Mouse (Mus musculus): ENCODE results near the gene Btrc. TPM values are rescaled to one million over a fixed set of nuclear protein-coding genes. Genes with fewer than 3 reads are reported as not detected.
A peak's percentile ranks its signal among the peaks of the same experiment; 100 is the strongest.

Btrc gene
- total and polyA plus RNA-seq, 3 experiments: 11.0 to 20.7 (median 14.0) TPM

- Histone ChIP-seq H3K27me3 (replicated peaks) (peaks cover 9% of the 10 kb centered on the region), H3K9me3 (replicated peaks; ENCODE audit: low read length) (no peaks in the 10 kb centered on the region), H3K27ac (ENCODE audit: insufficient read depth, low read depth) (no peak overlapping the region), H3K4me3 (replicated peaks in 1 of 3; ENCODE audit: low read depth in 2 of 3, low read length in 2 of 3, poor library complexity in 1 of 3) (no peak overlapping the region), H3K9ac (ENCODE audit: insufficient read depth, low read depth) (no peak overlapping the region), H3K4me2 (ENCODE audit: insufficient read depth, low read depth, poor library complexity, severe bottlenecking) (no peak overlapping the region), H3K36me3 (replicated peaks in 1 of 2; ENCODE audit: control insufficient read depth in 1 of 2, insufficient read depth in 1 of 2, low read length in 1 of 2) (peaks cover 0 to under 1% of the 10 kb centered on the region in 2 experiments), H3K79me2 (replicated peaks; ENCODE audit: control insufficient read depth, extremely low read depth, insufficient read depth, poor library complexity, severe bottlenecking) (no peaks in the 10 kb centered on the region), H3K4me1 (ENCODE audit: control insufficient read depth in 1 of 2, insufficient read depth in 2 of 2) (peaks cover 0 to 2% of the 10 kb centered on the region in 2 experiments; a peak in 2 of 4 replicates)
- in situ Hi-C loops (cut with MboI; ENCODE audit: low pct_ligation_motif_present, low pct_unique_long_range_greater_than_20kb, low sequenced_read_pairs) (no loop called here), dilution Hi-C loops (cut with MboI; ENCODE audit: extremely low pct_ligation_motif_present, extremely low pct_unique_long_range_greater_than_20kb, low sequenced_read_pairs) (no loop called here)
- no peak for TF ChIP-seq BHLHE40 (IDR thresholded peaks at IDR 0.05; ENCODE audit: low read depth, low read length)
- TF ChIP-seq CHD2 (IDR thresholded peaks at IDR 0.05; ENCODE audit: low read length): no peak
- TF ChIP-seq RCOR1 (conservative IDR thresholded peaks at IDR 0.05; ENCODE audit: low read depth, low read length): no peak
- no peak for TF ChIP-seq ZC3H11A (IDR thresholded peaks at IDR 0.05; ENCODE audit: low read depth, low read length)
- TF ChIP-seq TCF12 (IDR thresholded peaks at IDR 0.05; ENCODE audit: low read depth, low read length): no peak
- no peak for TF ChIP-seq MYC (IDR thresholded peaks at IDR 0.05; ENCODE audit: low read depth, low read length)
- no peak for TF ChIP-seq TBP (conservative IDR thresholded peaks at IDR 0.05; ENCODE audit: low read depth, low read length)
- TF ChIP-seq CTCF (conservative IDR thresholded peaks at IDR 0.05 in 1 of 2, IDR thresholded peaks at IDR 0.05 in 1 of 2; ENCODE audit: low read depth in 2 of 2, low read length in 2 of 2): no peak
- TF ChIP-seq CHD1 (IDR thresholded peaks at IDR 0.05; ENCODE audit: low read depth, low read length): no peak
- TF ChIP-seq MXI1 (IDR thresholded peaks at IDR 0.05; ENCODE audit: low read depth, low read length): no peak
- TF ChIP-seq UBTF (IDR thresholded peaks at IDR 0.05; ENCODE audit: low read depth, low read length): no peak
- no peak for DNase-seq (ENCODE audit: extremely low read depth)
Observed at GRCm38 (mm10) chr19:45535929-45536328, 172.4 kb downstream of the Btrc start.

- TF ChIP-seq MAX (IDR thresholded peaks at IDR 0.05; ENCODE audit: low read length) (0 out of 2 replicates have a peak, but pooled peaks have one; percentile 27), SIN3A (IDR thresholded peaks at IDR 0.05; ENCODE audit: low read length) (no peak), MXI1 (IDR thresholded peaks at IDR 0.05; ENCODE audit: low read depth, low read length) (no peak), TBP (conservative IDR thresholded peaks at IDR 0.05; ENCODE audit: low read depth, low read length) (no peak), RAD21 (IDR thresholded peaks at IDR 0.05; ENCODE audit: low read depth, low read length) (peak; percentile 62), SMC3 (IDR thresholded peaks at IDR 0.05; ENCODE audit: low read depth, low read length) (peak; percentile 85), EP300 (IDR thresholded peaks at IDR 0.05; ENCODE audit: low read length) (no peak), ZC3H11A (IDR thresholded peaks at IDR 0.05; ENCODE audit: low read depth, low read length) (peak; percentile 12; the same call in 1 of the 2 replicates), CTCF (conservative IDR thresholded peaks at IDR 0.05 in 1 of 2, IDR thresholded peaks at IDR 0.05 in 1 of 2; ENCODE audit: low read depth in 2 of 2, low read length in 2 of 2) (peak; percentile 72 to 79), CHD2 (IDR thresholded peaks at IDR 0.05; ENCODE audit: low read length) (no peak)
- H3K27ac ChIP-seq (ENCODE audit: insufficient read depth, low read depth): no peak overlapping the region
- no peaks in the 10 kb centered on the region for H3K79me2 ChIP-seq (replicated peaks; ENCODE audit: control insufficient read depth, extremely low read depth, insufficient read depth, poor library complexity, severe bottlenecking)
- H3K4me3 ChIP-seq (replicated peaks in 1 of 3; ENCODE audit: low read depth in 2 of 3, low read length in 2 of 3, poor library complexity in 1 of 3): no peak overlapping the region
- H3K9me3 ChIP-seq (replicated peaks; ENCODE audit: low read length): no peaks in the 10 kb centered on the region
- DNase-seq (ENCODE audit: extremely low read depth): peak; percentile 59
- peaks cover 6 to 14% of the 10 kb centered on the region in 2 experiments for H3K4me1 ChIP-seq (ENCODE audit: control insufficient read depth in 1 of 2, insufficient read depth in 2 of 2)
- H3K4me2 ChIP-seq (ENCODE audit: insufficient read depth, low read depth, poor library complexity, severe bottlenecking): no peak overlapping the region
- no peak overlapping the region for H3K9ac ChIP-seq (ENCODE audit: insufficient read depth, low read depth)
- in situ Hi-C loops (cut with MboI; ENCODE audit: low pct_ligation_motif_present, low pct_unique_long_range_greater_than_20kb, low sequenced_read_pairs): no loop called here
- H3K36me3 ChIP-seq (replicated peaks in 1 of 2; ENCODE audit: control insufficient read depth in 1 of 2, insufficient read depth in 1 of 2, low read length in 1 of 2): no peaks in the 10 kb centered on the region
- H3K27me3 ChIP-seq (replicated peaks): peaks cover 23% of the 10 kb centered on the region
- dilution Hi-C loops (cut with MboI; ENCODE audit: extremely low pct_ligation_motif_present, extremely low pct_unique_long_range_greater_than_20kb, low sequenced_read_pairs): no loop called here
Observed at GRCm38 (mm10) chr19:45537505-45537904, 174.0 kb downstream of the Btrc start.

Measured in CH12.LX (cell line).